Mouse (Mus musculus): ENCODE data around the gene Ubap1l. TPM values are rescaled to one million over a fixed set of nuclear protein-coding genes. Genes with fewer than 3 reads are reported as not detected.

The Ubap1l gene
- polyA plus RNA-seq (2015; fragmentation: Nextera tagmentation; extraction: Ambion mirVana), result 0.08 and 0.10 TPM in 2 replicates

DNA sequence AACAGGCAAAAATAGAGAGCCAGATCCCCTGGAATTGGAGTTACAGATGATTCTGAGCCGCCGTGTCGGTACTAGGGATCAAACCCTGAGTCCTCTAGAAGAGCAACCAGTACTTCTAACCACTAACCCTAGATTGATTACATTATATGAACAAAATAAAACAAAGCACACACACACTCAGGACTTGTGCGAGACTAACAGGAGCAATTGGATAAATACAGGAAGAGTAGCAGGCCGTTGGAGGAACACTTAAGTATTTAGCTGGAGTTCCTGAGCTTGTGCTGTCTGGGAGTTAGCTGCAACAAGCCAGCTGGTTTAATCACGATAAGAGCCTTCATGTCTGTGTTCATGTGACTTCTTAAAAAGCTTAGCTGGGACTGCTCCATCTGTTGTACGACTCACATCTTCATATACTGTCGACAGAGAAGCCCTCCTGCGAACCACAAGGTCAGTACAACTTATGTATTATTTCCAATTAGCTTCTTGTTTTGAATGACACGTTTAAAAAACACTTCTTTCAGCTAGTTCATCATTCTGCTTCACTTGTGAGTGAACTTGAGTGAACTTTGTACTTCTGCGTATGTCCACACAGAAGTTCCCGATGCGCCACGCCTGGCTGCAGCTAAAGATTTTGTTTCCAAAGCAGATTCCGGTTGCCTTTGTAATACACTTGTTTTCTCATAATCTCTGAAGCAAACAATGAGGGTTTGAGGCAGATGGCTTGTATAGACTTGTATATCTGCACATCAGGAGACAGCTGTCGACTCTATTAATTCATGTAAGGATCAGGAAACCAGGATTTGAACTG, at the start of gene Ubap1l:
Gene Ubap1l (plus strand): TSS at position 401 of the 808 bp plus-strand sequence.
- H3K27ac ChIP-seq, result peak within 1 kb of the TSS; percentile 52; the same call in 1 of the 2 replicates
- H3K27me3 ChIP-seq (ENCODE audit: insufficient read depth, low read length), result no peaks in the 10 kb centered on the region
- no peak within 1 kb of the TSS for H3K4me2 ChIP-seq (ENCODE audit: low read length)
- no peak within 1 kb of the TSS for H3K9ac ChIP-seq (ENCODE audit: low read depth, low read length)
- no peak for TF ChIP-seq CTCF (IDR thresholded peaks at IDR 0.05; ENCODE audit: low read depth)
- H3K9me3 ChIP-seq (replicated peaks; ENCODE audit: low read length), result no peaks in the 10 kb centered on the region
- H3K4me3 ChIP-seq (replicated peaks; ENCODE audit: low read depth, low read length), result no peak within 1 kb of the TSS
- DNase-seq (ENCODE audit: low spot score), result peak; percentile 14
- no peak for ATAC-seq (replicated peaks; ENCODE audit: low FRiP score, low read depth)
- peaks cover 46% of the 10 kb centered on the region for H3K36me3 ChIP-seq (ENCODE audit: insufficient read depth, low read length)
- no peaks in the 10 kb centered on the region for H3K4me1 ChIP-seq (replicated peaks; ENCODE audit: insufficient read depth, low read length)
- 81% methylated on average over 16 of the region's 16 CpGs for WGBS

DNA sequence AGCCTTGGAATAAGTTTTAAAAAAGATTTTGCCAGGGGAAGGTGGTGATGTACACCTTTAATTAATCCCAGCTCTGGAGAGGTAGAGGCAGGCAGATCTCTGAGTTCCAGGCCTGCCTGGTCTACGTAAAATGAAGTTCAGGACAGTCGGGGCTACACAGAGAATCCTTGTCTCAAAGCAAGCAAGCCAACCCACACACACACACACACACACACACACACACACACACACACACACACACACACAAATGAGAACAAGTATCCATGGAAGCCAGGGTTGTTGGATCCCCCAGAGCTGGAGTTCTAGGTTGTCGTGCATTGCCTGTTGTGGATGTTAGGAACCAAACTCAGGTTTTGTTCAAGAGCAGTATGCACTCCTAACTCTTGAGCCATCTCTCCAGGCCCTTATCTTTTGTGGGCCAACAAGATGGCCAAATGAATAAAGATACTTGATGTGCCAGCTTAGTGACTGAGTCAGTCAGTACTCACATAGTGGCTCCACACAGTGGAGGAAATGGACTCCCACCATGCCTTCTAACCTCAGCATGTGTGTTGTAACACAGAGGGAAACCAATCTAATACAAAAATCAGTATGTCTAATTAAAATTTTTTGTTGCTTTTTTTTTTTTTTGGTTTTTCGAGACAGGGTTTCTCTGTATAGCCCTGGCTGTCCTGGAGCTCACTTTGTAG, 48.0 kb upstream of the Ubap1l start:
- no peak for DNase-seq (ENCODE audit: low spot score)
- Histone ChIP-seq H3K9ac (ENCODE audit: low read depth, low read length) (no peak overlapping the region), H3K4me1 (replicated peaks; ENCODE audit: insufficient read depth, low read length) (no peaks in the 10 kb centered on the region), H3K27me3 (ENCODE audit: insufficient read depth, low read length) (no peaks in the 10 kb centered on the region), H3K36me3 (ENCODE audit: insufficient read depth, low read length) (peaks cover 50% of the 10 kb centered on the region), H3K4me3 (replicated peaks; ENCODE audit: low read depth, low read length) (no peak overlapping the region), H3K9me3 (replicated peaks; ENCODE audit: low read length) (no peaks in the 10 kb centered on the region), H3K4me2 (ENCODE audit: low read length) (no peak overlapping the region), H3K27ac (no peak overlapping the region)
- TF ChIP-seq CTCF (IDR thresholded peaks at IDR 0.05; ENCODE audit: low read depth), result no peak
- 94% methylated on average over 4 of the region's 4 CpGs for WGBS
- no peak for ATAC-seq (replicated peaks; ENCODE audit: low FRiP score, low read depth)

DNA sequence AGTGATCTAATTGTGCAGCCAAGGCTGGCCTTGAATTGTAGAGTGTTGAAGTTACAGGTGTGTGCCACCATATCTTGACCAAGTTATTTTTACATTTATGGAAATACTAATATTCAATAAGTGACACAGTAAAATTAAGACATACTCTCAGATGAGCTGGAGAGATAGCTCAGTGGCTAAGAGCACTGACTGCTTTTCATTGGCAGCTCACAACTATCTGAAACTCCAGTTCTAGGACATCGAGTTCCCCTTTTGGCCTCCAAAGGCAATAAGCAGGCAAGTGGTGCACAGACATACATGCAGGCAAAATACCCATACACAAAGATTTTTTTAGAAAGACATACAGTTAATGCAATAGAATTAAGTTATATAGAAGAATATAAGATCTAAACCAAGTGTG, 47.0 kb upstream of the Ubap1l start:
- ATAC-seq (replicated peaks; ENCODE audit: low FRiP score, low read depth), result no peak
- Histone ChIP-seq H3K9me3 (replicated peaks; ENCODE audit: low read length) (no peaks in the 10 kb centered on the region), H3K27ac (no peak overlapping the region), H3K9ac (ENCODE audit: low read depth, low read length) (no peak overlapping the region), H3K4me2 (ENCODE audit: low read length) (no peak overlapping the region), H3K27me3 (ENCODE audit: insufficient read depth, low read length) (no peaks in the 10 kb centered on the region), H3K4me1 (replicated peaks; ENCODE audit: insufficient read depth, low read length) (no peaks in the 10 kb centered on the region), H3K36me3 (ENCODE audit: insufficient read depth, low read length) (peaks cover 49% of the 10 kb centered on the region), H3K4me3 (replicated peaks; ENCODE audit: low read depth, low read length) (no peak overlapping the region)
- WGBS, result 97% methylated on average over 1 of the region's 1 CpGs
- no peak for DNase-seq (ENCODE audit: low spot score)
- no peak for TF ChIP-seq CTCF (IDR thresholded peaks at IDR 0.05; ENCODE audit: low read depth)

DNA sequence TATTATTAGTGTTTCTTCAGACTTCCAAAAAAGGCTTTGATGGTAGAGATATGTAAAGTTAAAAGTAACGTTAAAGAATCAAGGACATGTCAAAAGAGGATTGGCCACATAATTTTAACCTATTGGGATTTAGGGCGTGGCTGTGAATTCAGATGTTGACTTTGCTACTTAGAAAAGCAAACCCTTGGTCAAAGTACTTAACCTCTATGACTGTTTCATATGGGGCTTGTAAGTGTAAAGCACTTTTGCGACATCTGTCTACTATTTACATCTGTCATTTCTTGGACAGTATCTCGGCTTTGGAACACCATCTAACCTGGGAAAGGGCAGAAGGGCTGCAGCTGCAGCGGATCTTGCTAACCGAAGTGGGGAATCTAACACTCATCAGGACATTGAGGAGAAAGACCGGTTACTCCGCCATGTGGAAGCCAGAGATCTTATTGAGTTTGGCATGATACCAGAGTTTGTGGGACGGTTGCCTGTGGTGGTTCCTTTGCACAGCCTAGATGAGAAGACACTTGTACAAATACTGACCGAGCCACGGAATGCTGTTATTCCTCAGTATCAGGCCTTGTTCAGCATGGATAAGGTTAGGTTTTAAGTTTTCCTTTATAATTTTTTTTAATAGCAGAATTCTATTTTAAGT, 38.5 kb upstream of the Ubap1l start:
- 77% methylated on average over 11 of the region's 11 CpGs for WGBS
- H3K36me3 ChIP-seq (ENCODE audit: insufficient read depth, low read length), result peaks cover 43% of the 10 kb centered on the region

DNA sequence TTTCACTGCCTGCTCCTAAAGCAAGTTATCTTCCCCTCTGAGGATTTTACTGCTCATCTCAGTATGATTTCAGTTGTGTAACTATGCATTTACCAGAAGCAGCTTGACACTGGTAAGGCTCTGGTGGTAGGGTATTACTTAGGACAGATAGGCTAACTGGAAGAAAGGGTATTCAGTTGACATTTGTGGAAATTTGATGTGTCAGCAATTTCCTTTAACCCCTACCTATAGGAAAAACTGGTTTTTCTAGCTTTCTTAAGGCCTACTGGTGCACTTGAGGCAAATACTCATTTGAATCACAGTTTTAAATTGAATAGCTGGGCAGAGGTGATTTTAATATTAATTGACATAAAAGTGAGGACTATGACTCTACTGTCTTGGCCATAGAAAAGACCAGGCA, 34.9 kb upstream of the Ubap1l start:
- no peak overlapping the region for H3K4me3 ChIP-seq (replicated peaks; ENCODE audit: low read depth, low read length)
- H3K27me3 ChIP-seq (ENCODE audit: insufficient read depth, low read length), result no peaks in the 10 kb centered on the region
- H3K36me3 ChIP-seq (ENCODE audit: insufficient read depth, low read length), result peaks cover 46% of the 10 kb centered on the region
- H3K27ac ChIP-seq, result no peak overlapping the region
- H3K9me3 ChIP-seq (replicated peaks; ENCODE audit: low read length), result no peaks in the 10 kb centered on the region
- TF ChIP-seq CTCF (IDR thresholded peaks at IDR 0.05; ENCODE audit: low read depth), result no peak
- H3K4me2 ChIP-seq (ENCODE audit: low read length), result no peak overlapping the region
- DNase-seq (ENCODE audit: low spot score) (no peak), ATAC-seq (replicated peaks; ENCODE audit: low FRiP score, low read depth) (no peak)
- H3K9ac ChIP-seq (ENCODE audit: low read depth, low read length), result no peak overlapping the region
- no peaks in the 10 kb centered on the region for H3K4me1 ChIP-seq (replicated peaks; ENCODE audit: insufficient read depth, low read length)

More for the DNA sequence above, 38.5 kb upstream of the Ubap1l start:
- Histone ChIP-seq H3K27ac (no peak overlapping the region), H3K4me1 (replicated peaks; ENCODE audit: insufficient read depth, low read length) (no peaks in the 10 kb centered on the region), H3K27me3 (ENCODE audit: insufficient read depth, low read length) (no peaks in the 10 kb centered on the region), H3K4me2 (ENCODE audit: low read length) (no peak overlapping the region), H3K4me3 (replicated peaks; ENCODE audit: low read depth, low read length) (no peak overlapping the region), H3K9me3 (replicated peaks; ENCODE audit: low read length) (no peaks in the 10 kb centered on the region), H3K9ac (ENCODE audit: low read depth, low read length) (no peak overlapping the region)
- ATAC-seq (replicated peaks; ENCODE audit: low FRiP score, low read depth), result no peak
- DNase-seq (ENCODE audit: low spot score), result no peak
- no peak for TF ChIP-seq CTCF (IDR thresholded peaks at IDR 0.05; ENCODE audit: low read depth)

DNA sequence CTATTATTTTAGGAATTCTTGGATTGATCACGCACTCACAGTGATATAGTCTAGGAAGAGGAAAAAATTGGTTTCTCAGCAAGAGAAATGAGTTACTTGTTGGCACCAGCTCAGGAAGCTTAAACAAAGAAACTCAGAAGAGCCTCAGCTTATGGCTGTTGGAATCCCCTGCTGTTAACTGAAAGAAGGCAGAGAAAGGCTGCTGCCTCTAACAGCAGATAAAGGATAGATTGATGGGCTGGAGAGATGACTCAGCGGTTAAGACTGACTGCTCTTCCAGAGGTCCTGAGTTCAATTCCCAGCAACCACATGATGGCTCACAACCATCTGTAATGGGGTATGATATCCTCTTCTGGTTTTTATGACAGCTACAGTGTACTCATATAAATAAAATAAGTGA, 33.5 kb upstream of the Ubap1l start:
- no peak for TF ChIP-seq CTCF (IDR thresholded peaks at IDR 0.05; ENCODE audit: low read depth)
- H3K27ac ChIP-seq, result no peak overlapping the region
- 93% methylated on average over 2 of the region's 2 CpGs for WGBS
- no peak overlapping the region for H3K4me2 ChIP-seq (ENCODE audit: low read length)
- no peaks in the 10 kb centered on the region for H3K9me3 ChIP-seq (replicated peaks; ENCODE audit: low read length)
- no peaks in the 10 kb centered on the region for H3K4me1 ChIP-seq (replicated peaks; ENCODE audit: insufficient read depth, low read length)
- no peak for DNase-seq (ENCODE audit: low spot score)
- ATAC-seq (replicated peaks; ENCODE audit: low FRiP score, low read depth), result no peak
- H3K4me3 ChIP-seq (replicated peaks; ENCODE audit: low read depth, low read length), result no peak overlapping the region
- no peaks in the 10 kb centered on the region for H3K27me3 ChIP-seq (ENCODE audit: insufficient read depth, low read length)
- no peak overlapping the region for H3K9ac ChIP-seq (ENCODE audit: low read depth, low read length)
- H3K36me3 ChIP-seq (ENCODE audit: insufficient read depth, low read length), result peaks cover 39% of the 10 kb centered on the region
